Mouse (Mus musculus) kidney, embryonic 14.5 days (tissue): ENCODE results near the gene Rab5c. TPM values are rescaled to one million over a fixed set of nuclear protein-coding genes. Genes with fewer than 3 reads are reported as not detected.
A peak's percentile ranks its signal among the peaks of the same experiment; 100 is the strongest.

Source experiments
- ATAC-seq: fragments of 200-750 bp; cut with Nextera tagmentation; 2 replicates; pipeline ENCODE4 v1.8.0; 2017; ENCODE audit warnings: moderate number of reproducible peaks, mild to moderate bottlenecking, moderate TSS enrichment, moderate library complexity; ENCODE audit not compliant: low FRiP score, low TSS enrichment
- H3K27ac ChIP-seq: fragments of 300-500 bp; sonication (generic); 2 replicates; pipeline ENCODE4 v1.5.1; 2014; ENCODE audit warnings: low read depth, mild to moderate bottlenecking, low read length, moderate library complexity, mixed read lengths
- H3K27me3 ChIP-seq: fragments of 300-500 bp; sonication (generic); 2 replicates; pipeline ENCODE4 v1.6.1; 2014; ENCODE audit warnings: mild to moderate bottlenecking, low read length; ENCODE audit not compliant: control insufficient read depth, insufficient read depth
- H3K36me3 ChIP-seq: fragments of 300-500 bp; sonication (generic); 2 replicates; pipeline ENCODE4 v1.6.1; 2014; ENCODE audit warnings: low read length, mixed read lengths; ENCODE audit not compliant: control insufficient read depth, insufficient read depth
- H3K4me1 ChIP-seq: fragments of 300-500 bp; sonication (generic); 2 replicates; pipeline ENCODE4 v1.6.1; 2014; ENCODE audit warnings: low read length, mixed read lengths; ENCODE audit not compliant: control insufficient read depth, insufficient read depth
- H3K4me2 ChIP-seq: fragments of 300-500 bp; sonication (generic); replicated peaks from 2 replicates; pipeline ENCODE4 v1.6.1; 2014; ENCODE audit warnings: low read depth, mild to moderate bottlenecking, low read length
- H3K4me3 ChIP-seq: fragments of 300-500 bp; sonication (generic); 2 replicates; pipeline ENCODE4 v1.5.1; 2014; ENCODE audit warnings: mild to moderate bottlenecking, low read length
- H3K9ac ChIP-seq: fragments of 300-500 bp; sonication (generic); 2 replicates; pipeline ENCODE4 v1.6.1; 2014; ENCODE audit warnings: low read depth, mild to moderate bottlenecking, low read length, moderate library complexity
- H3K9me3 ChIP-seq: fragments of 300-500 bp; sonication (generic); 2 replicates; pipeline ENCODE4 v1.6.1; 2016; ENCODE audit warnings: low read length; ENCODE audit not compliant: control insufficient read depth
- WGBS: fragments of 180-500 bp; shearing (Covaris S2); extraction: QIAGEN DNeasy Blood & Tissue Kit; methylation state at CpG from one replicate; pipeline ENCODE4 v1.1.7; 2014; 5-methylcytosine and 5-hydroxymethylcytosine counted together
- polyA plus RNA-seq: library from polyadenylated mRNA; unstranded; fragments of >200 nt; fragmentation: Nextera tagmentation; extraction: Ambion mirVana; gene quantifications from 2 replicates; pipeline ENCODE4 v1.2.1, GENCODE M21; 2014

The Rab5c gene
- polyA plus RNA-seq, 1 experiment from 2014 or later = 46.8 TPM

GRCm38 (mm10) chr11:100730477-100731205 lies 7.4 kb downstream of the Rab5c start:
- Histone ChIP-seq H3K36me3 (peaks cover 16% of the 10 kb centered on the region; the same call in 1 of the 2 replicates), H3K27ac (no peak overlapping the region), H3K27me3 (no peaks in the 10 kb centered on the region), H3K9me3 (no peaks in the 10 kb centered on the region), H3K4me1 (peaks cover under 1% of the 10 kb centered on the region; the same call in 1 of the 2 replicates), H3K9ac (no peak overlapping the region), H3K4me3 (no peak overlapping the region), H3K4me2 (no peak overlapping the region)
- 86% methylated on average over 6 of the region's 6 CpGs for WGBS
- ATAC-seq = no peak

- Histone ChIP-seq H3K27ac (no peak overlapping the region), H3K36me3 (peaks cover 15% of the 10 kb centered on the region; the same call in 1 of the 2 replicates), H3K9me3 (no peaks in the 10 kb centered on the region), H3K4me3 (no peak overlapping the region), H3K4me1 (peaks cover 4% of the 10 kb centered on the region; the same call in 1 of the 2 replicates), H3K27me3 (no peaks in the 10 kb centered on the region), H3K4me2 (no peak overlapping the region), H3K9ac (no peak overlapping the region)
- 89% methylated on average over 4 of the region's 4 CpGs for WGBS
- ATAC-seq = no peak
Observed at GRCm38 (mm10) chr11:100729976-100730375, 8.0 kb downstream of the Rab5c start.

GRCm38 (mm10) chr11:100728601-100729000 lies 9.4 kb downstream of the Rab5c start:
- no peaks in the 10 kb centered on the region for H3K9me3 ChIP-seq
- WGBS = 88% methylated on average over 6 of the region's 6 CpGs
- H3K27me3 ChIP-seq = no peaks in the 10 kb centered on the region
- no peak overlapping the region for H3K4me3 ChIP-seq
- no peak overlapping the region for H3K9ac ChIP-seq
- H3K4me2 ChIP-seq = no peak overlapping the region
- no peak for ATAC-seq
- H3K36me3 ChIP-seq = peaks cover 12% of the 10 kb centered on the region; the same call in 1 of the 2 replicates
- peaks cover 8% of the 10 kb centered on the region; the same call in 1 of the 2 replicates for H3K4me1 ChIP-seq
- no peak overlapping the region for H3K27ac ChIP-seq

DNA sequence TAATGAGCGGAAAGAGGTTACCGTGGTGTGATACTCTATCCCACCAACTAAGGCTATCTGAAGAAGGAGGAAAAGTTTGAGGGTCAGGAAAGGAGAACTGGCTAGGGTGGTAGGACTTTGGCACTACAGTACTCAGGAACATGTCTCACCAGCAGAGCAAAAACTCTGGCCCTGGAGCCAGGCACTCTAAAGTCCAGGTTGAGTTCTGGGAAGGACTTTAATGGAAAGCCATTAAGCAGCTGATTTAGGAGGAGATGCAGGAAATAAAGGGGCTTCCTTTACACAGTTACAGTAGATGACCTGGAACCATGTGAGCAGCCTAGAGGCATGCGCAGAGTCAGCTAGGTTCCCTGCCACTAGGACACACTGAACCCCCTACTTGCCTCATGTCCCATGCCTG lies 10.8 kb downstream of the Rab5c start:
- WGBS = 92% methylated on average over 3 of the region's 3 CpGs
- Histone ChIP-seq H3K9ac (no peak overlapping the region), H3K4me1 (peaks cover 17% of the 10 kb centered on the region), H3K4me3 (no peak overlapping the region), H3K4me2 (no peak overlapping the region), H3K27ac (no peak overlapping the region), H3K27me3 (no peaks in the 10 kb centered on the region), H3K9me3 (no peaks in the 10 kb centered on the region), H3K36me3 (peaks cover 12% of the 10 kb centered on the region; the same call in 1 of the 2 replicates)
- no peak for ATAC-seq

- peaks cover 12% of the 10 kb centered on the region; the same call in 1 of the 2 replicates for H3K36me3 ChIP-seq
- no peak overlapping the region; the same call in 1 of the 2 replicates for H3K27ac ChIP-seq
- no peak overlapping the region for H3K4me2 ChIP-seq
- H3K4me1 ChIP-seq = peaks cover 17% of the 10 kb centered on the region
- H3K4me3 ChIP-seq = no peak overlapping the region
- no peak overlapping the region for H3K9ac ChIP-seq
- no peak for ATAC-seq
- WGBS = 34% methylated on average over 5 of the region's 5 CpGs
- H3K27me3 ChIP-seq = no peaks in the 10 kb centered on the region
- no peaks in the 10 kb centered on the region for H3K9me3 ChIP-seq
Observed at GRCm38 (mm10) chr11:100724919-100725512, 13.0 kb downstream of the Rab5c start.

DNA sequence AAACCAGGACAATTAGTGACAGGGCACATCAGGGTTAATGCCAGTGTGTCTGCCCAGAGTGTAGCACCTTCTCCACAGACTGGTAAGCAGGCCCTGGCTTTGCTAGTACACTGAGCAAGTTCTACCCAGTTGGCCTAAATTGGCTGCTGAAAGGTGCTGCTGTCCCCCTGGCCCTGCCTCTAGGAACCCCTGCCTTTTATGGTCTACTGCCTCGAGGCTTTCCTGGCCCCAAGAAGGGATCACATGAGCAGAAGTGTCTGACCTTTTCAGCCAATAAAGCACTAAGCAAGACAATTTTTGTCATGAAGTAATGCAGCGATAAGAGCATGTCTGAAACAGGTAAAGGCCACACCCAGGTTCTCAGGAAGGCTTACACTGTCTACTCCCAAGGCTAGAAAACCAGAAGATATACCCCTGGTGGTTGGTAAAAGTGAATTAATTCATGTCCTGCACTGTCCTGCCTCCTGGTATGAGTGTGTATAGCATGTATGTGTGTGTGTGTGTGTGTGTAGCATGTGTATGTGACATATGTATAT lies 15.5 kb downstream of the Rab5c start:
- no peak for ATAC-seq
- WGBS = 38% methylated on average over 2 of the region's 2 CpGs
- Histone ChIP-seq H3K4me1 (peaks cover 17% of the 10 kb centered on the region), H3K9me3 (no peaks in the 10 kb centered on the region), H3K4me3 (no peak overlapping the region), H3K4me2 (no peak overlapping the region), H3K36me3 (peaks cover 20% of the 10 kb centered on the region), H3K27ac (no peak overlapping the region), H3K27me3 (no peaks in the 10 kb centered on the region), H3K9ac (no peak overlapping the region)

GRCm38 (mm10) chr11:100721776-100722492 lies 16.1 kb downstream of the Rab5c start:
- Histone ChIP-seq H3K36me3 (peaks cover 27% of the 10 kb centered on the region), H3K4me2 (no peak overlapping the region), H3K27me3 (no peaks in the 10 kb centered on the region), H3K4me1 (peaks cover 17% of the 10 kb centered on the region), H3K4me3 (no peak overlapping the region), H3K27ac (peak overlapping the region; percentile 63), H3K9ac (no peak overlapping the region), H3K9me3 (no peaks in the 10 kb centered on the region)
- ATAC-seq = no peak
- WGBS = 75% methylated on average over 8 of the region's 8 CpGs

DNA sequence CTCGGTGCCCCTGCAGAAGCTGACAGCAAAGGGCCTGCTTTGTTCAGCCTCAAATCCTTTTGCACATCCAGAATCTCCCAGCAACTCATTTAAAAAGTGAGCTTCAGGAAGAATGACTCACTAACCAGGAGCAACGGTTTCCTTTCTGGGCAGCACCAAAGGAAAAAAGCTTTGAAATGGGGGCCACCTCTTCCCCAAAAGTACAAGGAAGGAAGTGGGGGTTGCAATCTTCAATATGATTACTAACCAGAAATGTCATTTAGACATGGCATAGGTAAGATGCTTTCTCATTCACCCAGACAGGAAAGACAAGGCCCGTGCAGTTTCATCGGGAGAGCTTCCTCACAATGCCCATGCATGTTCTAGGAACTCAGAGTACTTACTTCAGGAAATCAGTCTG lies 16.8 kb downstream of the Rab5c start:
- Histone ChIP-seq H3K4me1 (peaks cover 17% of the 10 kb centered on the region), H3K9ac (no peak overlapping the region), H3K27ac (peak overlapping the region; percentile 18; the same call in 1 of the 2 replicates), H3K4me2 (no peak overlapping the region), H3K36me3 (peaks cover 34% of the 10 kb centered on the region), H3K4me3 (no peak overlapping the region), H3K27me3 (no peaks in the 10 kb centered on the region), H3K9me3 (no peaks in the 10 kb centered on the region)
- 74% methylated on average over 4 of the region's 4 CpGs for whole genome bisulfite sequencing
- no peak for ATAC-seq
